8 mouse cellular contexts compared by ENCODE assay signal in genomic region chr15:101973414-101974077, GRCm38 (mm10). TPM values are rescaled to one million over a fixed set of nuclear protein-coding genes. Genes with fewer than 3 reads are reported as not detected.
DNase-seq lines count a peak whose midpoint lies in the region; ATAC-seq lines count a peak whose summit lies in the region.

No protein-coding gene starts in this region.

- H3K27ac ChIP-seq in intestine, embryonic 15.5 days, result peak overlapping the region; percentile 33; the same call in 1 of the 2 replicates
- no peak overlapping the region for H3K27ac ChIP-seq in midbrain, embryonic 14.5 days (replicated peaks; ENCODE audit: low read depth, low read length)

- DNase-seq in cerebellum, adult 11 months, result peak; percentile 70
- peak; percentile 93 to 96 for DNase-seq in gastrocnemius, adult 8-10 months (ENCODE audit: low spot score in 2 of 2)
- peak; percentile 91 to 94 for DNase-seq in left cerebral cortex, postnatal 36 days (ENCODE audit: low spot score in 2 of 2)
- DNase-seq in midbrain, embryonic 14.5 days, result peak; percentile 96
- DNase-seq in spleen, adult 12 weeks (ENCODE audit: low spot score), result peak; percentile 86

- no peak; the same call in 1 of the 2 replicates for ATAC-seq in cerebellum, adult (ENCODE audit: insufficient number of reproducible peaks, low FRiP score, low TSS enrichment)
- peak; percentile 83 for ATAC-seq in common myeloid progenitor, adult 5-6 weeks (replicated peaks; ENCODE audit: low read depth, poor library complexity, severe bottlenecking)
- ATAC-seq in intestine, embryonic 15.5 days, result no peak; the same call in 1 of the 2 replicates
- ATAC-seq in midbrain, embryonic 14.5 days (ENCODE audit: low FRiP score, low TSS enrichment), result peak; percentile 73; the same call in 1 of the 2 replicates

- no peaks in the 10 kb centered on the region for H3K9me3 ChIP-seq in intestine, embryonic 15.5 days
- H3K9me3 ChIP-seq in midbrain, embryonic 14.5 days (ENCODE audit: control insufficient read depth, low read length), result no peaks in the 10 kb centered on the region

- peaks cover 46% of the 10 kb centered on the region for H3K4me1 ChIP-seq in intestine, embryonic 15.5 days (replicated peaks)
- peaks cover 9% of the 10 kb centered on the region; the same call in 1 of the 2 replicates for H3K4me1 ChIP-seq in midbrain, embryonic 14.5 days (ENCODE audit: control insufficient read depth, insufficient read depth, low read length)

- H3K4me2 ChIP-seq in intestine, embryonic 15.5 days (replicated peaks), result 0 out of 2 replicates have a peak overlapping the region, but pooled peaks have one; percentile 22
- no peak overlapping the region for H3K4me2 ChIP-seq in midbrain, embryonic 14.5 days (ENCODE audit: low read length)

- H3K27me3 ChIP-seq in intestine, embryonic 15.5 days (replicated peaks), result no peaks in the 10 kb centered on the region
- no peaks in the 10 kb centered on the region for H3K27me3 ChIP-seq in midbrain, embryonic 14.5 days (ENCODE audit: control insufficient read depth, insufficient read depth, low read length)

- intact Hi-C loops in left cerebral cortex, postnatal 36 days (cut with DNase I), result loop anchor here (1.0 kb wide), 2 partner anchors 201 to 454 kb away; no protein-coding TSS in a partner anchor

- no peaks in the 10 kb centered on the region for H3K36me3 ChIP-seq in intestine, embryonic 15.5 days
- H3K36me3 ChIP-seq in midbrain, embryonic 14.5 days (ENCODE audit: control insufficient read depth, insufficient read depth, low read length), result no peaks in the 10 kb centered on the region

- no peak overlapping the region for H3K9ac ChIP-seq in intestine, embryonic 15.5 days
- H3K9ac ChIP-seq in midbrain, embryonic 14.5 days (replicated peaks; ENCODE audit: low read length), result no peak overlapping the region

- no peak overlapping the region for H3K4me3 ChIP-seq in intestine, embryonic 15.5 days (replicated peaks)
- no peak overlapping the region for H3K4me3 ChIP-seq in midbrain, embryonic 14.5 days (replicated peaks; ENCODE audit: low read depth, low read length)

- 15% methylated on average over 15 of the region's 15 CpGs for WGBS in intestine, embryonic 15.5 days
- WGBS in midbrain, embryonic 14.5 days, result 11% methylated on average over 15 of the region's 15 CpGs

RNA-seq across cellular contexts. Expression of gene Krt78, which starts 19.5 kb away (rescaled TPM):
- not detected in 2 replicates for total RNA-seq in common myeloid progenitor, adult 5-6 weeks (2017)
- total RNA-seq in gastrocnemius, adult 8-10 months (2022), result not detected
- 0.05 and 0.25 TPM in 2 replicates for polyA plus RNA-seq in intestine, embryonic 15.5 days (2015; fragmentation: Nextera tagmentation; extraction: Ambion mirVana)
- total RNA-seq in left cerebral cortex, postnatal 36 days (2021), result not detected
- polyA plus RNA-seq in midbrain, embryonic 14.5 days (2014; fragmentation: Nextera tagmentation; extraction: Ambion mirVana), result not detected in 2 replicates

RNA-seq across cellular contexts. Expression of gene Krt8, which starts 30.7 kb away (rescaled TPM):
- total RNA-seq in common myeloid progenitor, adult 5-6 weeks (2017), result not detected in 2 replicates
- under 1 TPM in 1 of 4 experiments, not detected in 3; 0.32 TPM for total RNA-seq in gastrocnemius, adult 8-10 months (2022)
- polyA plus RNA-seq in intestine, embryonic 15.5 days (2015; fragmentation: Nextera tagmentation; extraction: Ambion mirVana), result 775 and 835 TPM in 2 replicates
- not detected for total RNA-seq in left cerebral cortex, postnatal 36 days (2021)
- polyA plus RNA-seq in midbrain, embryonic 14.5 days (2014; fragmentation: Nextera tagmentation; extraction: Ambion mirVana), result 0.15 and 0.59 TPM in 2 replicates

RNA-seq across cellular contexts. Expression of gene Krt79, which starts 33.4 kb away (rescaled TPM):
- not detected in 2 replicates for total RNA-seq in common myeloid progenitor, adult 5-6 weeks (2017)
- not detected for total RNA-seq in gastrocnemius, adult 8-10 months (2022)
- 0.13 and 0.15 TPM in 2 replicates for polyA plus RNA-seq in intestine, embryonic 15.5 days (2015; fragmentation: Nextera tagmentation; extraction: Ambion mirVana)
- total RNA-seq in left cerebral cortex, postnatal 36 days (2021), result not detected
- 0.45 and 0.69 TPM in 2 replicates for polyA plus RNA-seq in midbrain, embryonic 14.5 days (2014; fragmentation: Nextera tagmentation; extraction: Ambion mirVana)

RNA-seq across cellular contexts. Expression of gene Krt4, which starts 49.0 kb away (rescaled TPM):
- not detected in 2 replicates for total RNA-seq in common myeloid progenitor, adult 5-6 weeks (2017)
- not detected for total RNA-seq in gastrocnemius, adult 8-10 months (2022)
- polyA plus RNA-seq in intestine, embryonic 15.5 days (2015; fragmentation: Nextera tagmentation; extraction: Ambion mirVana), result 0.85 and 1.2 TPM in 2 replicates
- total RNA-seq in left cerebral cortex, postnatal 36 days (2021), result not detected
- not detected in 2 replicates for polyA plus RNA-seq in midbrain, embryonic 14.5 days (2014; fragmentation: Nextera tagmentation; extraction: Ambion mirVana)

RNA-seq across cellular contexts. Expression of gene Krt18, which starts 54.4 kb away (rescaled TPM):
- total RNA-seq in common myeloid progenitor, adult 5-6 weeks (2017), result 15.7 and 19.7 TPM in 2 replicates
- 1 to 10 TPM in 1 of 4 experiments, under 1 TPM in 3; 0.29 to 2.0 (median 0.42) TPM for total RNA-seq in gastrocnemius, adult 8-10 months (2022)
- 263 and 305 TPM in 2 replicates for polyA plus RNA-seq in intestine, embryonic 15.5 days (2015; fragmentation: Nextera tagmentation; extraction: Ambion mirVana)
- under 1 TPM in 1 of 2 experiments, not detected in 1; 0.22 TPM for total RNA-seq in left cerebral cortex, postnatal 36 days (2021)
- polyA plus RNA-seq in midbrain, embryonic 14.5 days (2014; fragmentation: Nextera tagmentation; extraction: Ambion mirVana), result 0.35 and 1.3 TPM in 2 replicates

Comparison
In these comparisons a context has a peak if more than half of its experiments do, and no peak if none do; other contexts are left out.
1. ATAC-seq: peak in common myeloid progenitor, adult 5-6 weeks (single experiment) and midbrain, embryonic 14.5 days (single experiment); none in cerebellum, adult (single experiment) and intestine, embryonic 15.5 days (single experiment).
2. Peak in every context shown above with its lines, with median percentiles within 50 percentile points of each other: DNase-seq.